Mouse (Mus musculus) forebrain, embryonic 10.5 days (tissue): ENCODE results near the gene B4galnt2. TPM values are rescaled to one million over a fixed set of nuclear protein-coding genes. Genes with fewer than 3 reads are reported as not detected.

Experiments
- DNase-seq: peaks from one replicate; pipeline ENCODE4 v3.0.0-alpha.2; 2017; ENCODE audit warnings: low spot score; ENCODE audit errors: extremely low spot score
- H3K27ac ChIP-seq: fragments of 300-500 bp; sonication (generic); 2 replicates; pipeline ENCODE4 v1.5.1; 2016; ENCODE audit warnings: mild to moderate bottlenecking
- H3K27me3 ChIP-seq: fragments of 300-500 bp; sonication (generic); 2 replicates; pipeline ENCODE4 v1.6.1; 2016; ENCODE audit warnings: mild to moderate bottlenecking; ENCODE audit not compliant: poor library complexity, severe bottlenecking
- H3K36me3 ChIP-seq: fragments of 300-500 bp; sonication (generic); replicated peaks from 2 replicates; pipeline ENCODE4 v1.6.1; 2016; ENCODE audit warnings: mild to moderate bottlenecking, moderate library complexity
- H3K4me1 ChIP-seq: fragments of 300-500 bp; sonication (generic); 2 replicates; pipeline ENCODE4 v1.6.1; 2016
- H3K4me3 ChIP-seq: fragments of 300-500 bp; sonication (generic); 2 replicates; pipeline ENCODE4 v1.5.1; 2016; ENCODE audit warnings: mild to moderate bottlenecking, moderate library complexity
- H3K9me3 ChIP-seq: fragments of 300-500 bp; sonication (generic); 2 replicates; pipeline ENCODE4 v1.6.1; 2016; ENCODE audit warnings: mild to moderate bottlenecking, moderate library complexity
- WGBS: fragments of 180-500 bp; shearing (Covaris S2); methylation state at CpG from one replicate; pipeline ENCODE4 v1.1.7; 2016; 5-methylcytosine and 5-hydroxymethylcytosine counted together
- polyA plus RNA-seq: library from polyadenylated mRNA; unstranded; fragments of >200 nt; fragmentation: Nextera tagmentation; extraction: Ambion mirVana; gene quantifications from 2 replicates; pipeline ENCODE4 v1.2.1, GENCODE M21; 2016

Gene B4galnt2
- polyA plus RNA-seq, 1 experiment from 2014 or later, result not detected

DNA sequence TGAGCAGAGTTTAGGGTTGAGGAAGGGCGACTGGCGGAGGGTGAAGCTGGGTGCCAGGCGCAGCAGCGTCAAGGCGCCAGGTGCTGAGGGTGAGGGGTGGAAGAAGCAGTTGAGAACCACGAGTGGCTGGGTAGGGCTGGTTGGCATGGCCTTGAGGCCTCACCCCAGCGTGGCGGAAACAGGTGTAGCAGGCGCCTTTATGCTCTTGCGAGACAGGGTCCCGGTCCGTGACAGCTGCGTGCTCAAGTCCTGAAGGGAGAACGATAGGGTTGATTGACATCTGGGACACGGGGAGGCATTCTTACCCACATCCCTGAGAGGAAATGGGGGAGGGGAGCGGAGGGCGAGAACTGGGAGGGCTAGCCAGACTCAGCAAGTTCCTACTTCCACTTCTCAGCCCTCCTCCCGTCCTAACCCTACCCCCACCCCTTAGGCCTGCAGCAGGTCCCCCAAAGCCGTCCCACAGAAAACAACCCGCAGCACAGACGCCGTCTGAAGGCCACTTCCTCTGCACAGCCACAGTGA lies 80.5 kb downstream of the B4galnt2 start:
- Histone ChIP-seq H3K27me3 (peaks cover 90% of the 10 kb centered on the region), H3K9me3 (no peaks in the 10 kb centered on the region), H3K4me1 (peaks cover 63% of the 10 kb centered on the region), H3K4me3 (peak overlapping the region; percentile 20; the same call in 1 of the 2 replicates), H3K27ac (no peak overlapping the region), H3K36me3 (no peaks in the 10 kb centered on the region)
- DNase-seq, result no peak
- 3% methylated on average over 22 of the region's 22 CpGs for WGBS

DNA sequence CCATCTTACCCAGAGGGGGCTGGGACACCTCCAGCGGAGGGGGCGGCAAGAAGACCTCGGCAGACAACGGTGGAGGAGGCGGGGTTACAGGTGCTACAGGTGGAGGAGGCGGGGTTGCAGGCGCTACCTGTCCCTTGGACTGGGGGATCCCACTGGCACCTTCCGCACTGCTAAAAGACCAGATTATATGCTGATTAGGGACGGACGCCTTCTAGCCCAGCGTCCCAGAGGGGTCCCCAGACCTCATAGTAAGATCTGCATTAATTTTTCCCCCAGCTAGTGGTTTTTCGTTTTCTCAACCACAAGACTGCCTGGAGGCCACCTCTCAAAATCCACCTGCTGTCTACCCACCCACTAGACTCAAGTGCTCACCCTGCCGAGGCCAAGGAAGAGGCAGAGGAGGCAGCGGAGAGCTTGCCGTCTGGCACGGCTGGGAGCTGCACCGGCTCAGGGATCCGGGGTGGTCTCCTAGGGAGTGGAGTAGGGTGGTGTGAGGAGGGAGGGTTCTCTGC lies 81.0 kb downstream of the B4galnt2 start:
- Histone ChIP-seq H3K27ac (no peak overlapping the region), H3K4me1 (peaks cover 63% of the 10 kb centered on the region), H3K36me3 (no peaks in the 10 kb centered on the region), H3K27me3 (peaks cover 92% of the 10 kb centered on the region), H3K4me3 (peak overlapping the region; percentile 20; the same call in 1 of the 2 replicates), H3K9me3 (no peaks in the 10 kb centered on the region)
- 4% methylated on average over 18 of the region's 18 CpGs for WGBS
- no peak for DNase-seq

DNA sequence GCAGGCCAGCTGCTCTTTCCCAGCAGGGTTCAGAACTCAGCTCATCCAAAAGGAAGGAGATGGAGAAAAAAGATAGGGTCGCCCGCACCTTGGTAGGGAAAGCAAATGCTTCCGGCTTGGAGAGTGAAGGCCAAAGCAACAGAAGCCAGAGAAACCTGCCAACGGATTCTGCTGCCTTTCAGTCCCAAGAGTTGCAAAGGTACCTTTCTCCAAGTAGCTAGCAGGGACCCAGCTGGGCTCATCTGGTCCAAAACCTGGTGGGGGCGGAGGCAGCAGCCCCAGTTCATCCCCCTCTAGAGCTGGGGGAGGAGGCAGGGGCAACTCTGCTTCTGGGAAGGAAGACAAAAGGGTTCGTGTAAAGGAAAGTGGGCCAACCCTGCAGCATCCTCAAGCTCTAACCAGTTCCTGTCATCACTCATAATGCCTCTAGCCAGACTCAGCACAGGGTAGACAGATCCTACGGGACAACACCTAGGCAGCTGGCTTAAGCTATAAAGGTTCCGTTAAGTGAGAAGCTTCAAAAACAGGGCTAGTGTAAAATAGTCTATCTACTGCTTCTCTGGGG lies 81.6 kb downstream of the B4galnt2 start:
- no peaks in the 10 kb centered on the region for H3K9me3 ChIP-seq
- H3K27ac ChIP-seq, result no peak overlapping the region
- H3K36me3 ChIP-seq, result no peaks in the 10 kb centered on the region
- 20% methylated on average over 8 of the region's 8 CpGs for WGBS
- no peak overlapping the region for H3K4me3 ChIP-seq
- peaks cover 63% of the 10 kb centered on the region for H3K4me1 ChIP-seq
- peaks cover 96% of the 10 kb centered on the region for H3K27me3 ChIP-seq
- DNase-seq, result no peak

DNA sequence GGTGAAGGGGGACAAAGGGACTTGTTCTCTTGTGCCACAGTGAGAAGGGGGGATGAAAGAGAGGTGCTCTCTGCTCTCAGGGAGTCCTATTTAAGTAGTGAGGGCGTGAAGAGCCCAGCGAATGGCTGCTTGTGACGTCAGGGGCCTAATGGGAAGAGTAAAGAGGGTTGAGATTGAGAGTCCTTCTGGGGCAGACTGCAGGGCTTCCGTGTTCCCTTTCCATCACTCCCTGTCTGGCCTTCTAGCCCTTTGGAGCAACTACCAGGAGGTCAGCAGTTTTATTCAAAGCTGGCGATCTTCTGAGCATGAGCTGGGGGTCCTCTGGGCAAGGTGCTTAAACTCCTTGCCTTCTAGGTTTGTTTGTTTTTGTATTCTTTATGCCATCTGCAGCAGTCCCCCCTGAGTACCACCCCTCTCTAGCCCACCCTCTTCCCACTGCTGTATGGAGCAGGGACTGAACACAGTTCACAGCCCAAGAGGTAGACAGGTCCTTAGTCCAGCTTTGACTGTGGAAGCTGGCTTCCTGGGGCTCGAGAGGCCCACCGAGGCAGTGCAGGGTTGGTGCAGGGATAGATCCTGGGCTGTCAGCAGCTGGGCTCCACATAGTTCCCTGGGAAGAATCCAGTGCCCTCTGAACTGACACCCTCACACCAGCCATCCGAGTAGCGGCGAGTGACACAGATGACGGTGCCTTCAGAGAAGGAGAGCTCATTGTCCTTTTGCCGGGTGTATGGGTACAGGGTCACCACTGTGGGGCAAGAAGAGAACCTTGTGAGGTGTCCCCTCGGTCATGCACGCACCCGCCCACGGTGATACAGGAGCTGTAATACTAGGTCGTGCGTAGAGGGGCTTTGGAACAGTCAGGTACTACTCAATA lies 82.3 kb downstream of the B4galnt2 start:
- Histone ChIP-seq H3K9me3 (no peaks in the 10 kb centered on the region), H3K27me3 (peaks cover 100% of the 10 kb centered on the region), H3K27ac (no peak overlapping the region), H3K4me3 (no peak overlapping the region), H3K36me3 (no peaks in the 10 kb centered on the region), H3K4me1 (peaks cover 63% of the 10 kb centered on the region)
- no peak for DNase-seq
- WGBS, result 33% methylated on average over 18 of the region's 18 CpGs

DNA sequence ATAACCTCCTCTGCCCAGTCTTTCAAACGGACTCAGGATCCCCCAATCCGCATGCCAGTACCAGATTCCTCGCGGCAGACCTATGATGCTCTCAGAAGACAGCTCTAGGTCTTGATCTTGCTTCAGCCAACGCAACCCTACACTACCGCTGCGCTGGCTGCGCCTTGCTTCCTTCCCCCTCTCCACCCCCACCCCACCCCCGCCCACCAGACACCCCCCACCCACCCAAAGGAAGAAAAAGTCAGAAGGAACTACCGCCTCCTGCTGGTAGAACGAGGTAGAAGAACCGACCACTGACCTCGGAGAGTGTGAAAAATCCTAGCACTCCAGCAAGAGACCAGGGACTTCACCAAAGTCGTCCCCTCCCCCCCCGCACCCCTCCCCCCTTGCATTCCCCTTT lies 83.0 kb downstream of the B4galnt2 start:
- DNase-seq, result peak; percentile 34
- H3K9me3 ChIP-seq, result no peaks in the 10 kb centered on the region
- H3K36me3 ChIP-seq, result no peaks in the 10 kb centered on the region
- peak overlapping the region; percentile 36 for H3K4me3 ChIP-seq
- WGBS, result 3% methylated on average over 15 of the region's 15 CpGs
- peaks cover 63% of the 10 kb centered on the region for H3K4me1 ChIP-seq
- H3K27ac ChIP-seq, result no peak overlapping the region
- H3K27me3 ChIP-seq, result peaks cover 100% of the 10 kb centered on the region

DNA sequence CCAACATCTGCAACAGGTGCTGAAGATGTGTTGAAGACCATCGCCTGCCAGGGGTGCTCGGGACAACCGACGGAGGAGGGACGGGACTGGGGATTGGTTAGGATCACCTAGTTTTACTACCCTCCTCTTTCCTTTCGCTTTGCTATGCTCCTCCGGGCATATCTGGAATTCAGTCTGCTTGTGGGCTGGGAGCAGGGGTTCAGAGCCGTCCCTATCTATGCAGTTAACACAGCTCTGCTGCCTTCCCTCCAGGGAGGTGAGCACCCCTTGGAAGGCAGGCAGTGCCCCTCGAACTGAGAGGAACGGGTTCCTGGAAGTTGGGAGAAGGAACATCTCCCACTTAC lies 83.4 kb downstream of the B4galnt2 start:
- no peak for DNase-seq
- H3K27me3 ChIP-seq, result peaks cover 100% of the 10 kb centered on the region
- no peaks in the 10 kb centered on the region for H3K36me3 ChIP-seq
- H3K4me3 ChIP-seq, result peak overlapping the region; percentile 36
- peaks cover 63% of the 10 kb centered on the region for H3K4me1 ChIP-seq
- no peak overlapping the region for H3K27ac ChIP-seq
- H3K9me3 ChIP-seq, result no peaks in the 10 kb centered on the region
- WGBS, result 6% methylated on average over 10 of the region's 10 CpGs

DNA sequence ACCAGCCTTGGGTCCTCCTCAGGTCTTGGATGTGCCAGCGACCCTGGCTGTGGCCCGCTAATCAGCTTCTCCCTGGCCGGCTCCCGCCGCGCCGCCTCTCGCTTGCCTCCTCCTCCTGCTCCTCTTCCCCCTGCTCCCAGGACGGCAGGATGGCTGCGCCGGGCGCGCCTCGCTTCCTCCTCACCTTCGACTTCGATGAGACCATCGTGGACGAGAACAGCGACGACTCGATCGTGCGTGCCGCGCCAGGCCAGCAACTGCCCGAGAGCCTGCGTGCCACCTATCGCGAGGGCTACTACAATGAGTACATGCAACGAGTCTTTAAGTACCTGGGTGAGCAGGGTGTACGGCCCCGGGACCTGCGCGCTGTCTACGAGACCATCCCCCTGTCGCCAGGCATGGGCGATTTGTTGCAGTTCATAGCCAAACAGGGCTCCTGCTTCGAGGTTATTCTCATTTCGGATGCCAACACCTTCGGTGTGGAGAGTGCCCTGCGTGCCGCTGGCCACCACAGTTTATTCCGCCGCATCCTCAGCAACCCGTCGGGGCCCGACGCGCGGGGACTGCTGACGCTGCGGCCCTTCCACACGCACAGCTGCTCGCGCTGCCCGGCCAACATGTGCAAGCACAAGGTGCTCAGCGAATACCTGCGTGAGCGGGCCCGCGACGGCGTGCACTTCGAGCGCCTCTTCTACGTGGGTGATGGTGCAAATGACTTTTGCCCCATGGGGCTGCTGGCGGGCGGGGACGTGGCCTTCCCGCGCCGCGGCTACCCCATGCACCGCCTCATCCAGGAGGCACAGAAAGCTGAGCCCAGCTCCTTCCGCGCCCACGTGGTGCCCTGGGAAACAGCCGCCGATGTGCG lies 84.0 kb downstream of the B4galnt2 start:
- peaks cover 100% of the 10 kb centered on the region for H3K27me3 ChIP-seq
- H3K4me1 ChIP-seq, result peaks cover 60% of the 10 kb centered on the region
- H3K27ac ChIP-seq, result no peak overlapping the region
- peak; percentile 32 for DNase-seq
- no peaks in the 10 kb centered on the region for H3K36me3 ChIP-seq
- H3K9me3 ChIP-seq, result no peaks in the 10 kb centered on the region
- 3% methylated on average over 80 of the region's 80 CpGs for WGBS
- peak overlapping the region; percentile 36 for H3K4me3 ChIP-seq

DNA sequence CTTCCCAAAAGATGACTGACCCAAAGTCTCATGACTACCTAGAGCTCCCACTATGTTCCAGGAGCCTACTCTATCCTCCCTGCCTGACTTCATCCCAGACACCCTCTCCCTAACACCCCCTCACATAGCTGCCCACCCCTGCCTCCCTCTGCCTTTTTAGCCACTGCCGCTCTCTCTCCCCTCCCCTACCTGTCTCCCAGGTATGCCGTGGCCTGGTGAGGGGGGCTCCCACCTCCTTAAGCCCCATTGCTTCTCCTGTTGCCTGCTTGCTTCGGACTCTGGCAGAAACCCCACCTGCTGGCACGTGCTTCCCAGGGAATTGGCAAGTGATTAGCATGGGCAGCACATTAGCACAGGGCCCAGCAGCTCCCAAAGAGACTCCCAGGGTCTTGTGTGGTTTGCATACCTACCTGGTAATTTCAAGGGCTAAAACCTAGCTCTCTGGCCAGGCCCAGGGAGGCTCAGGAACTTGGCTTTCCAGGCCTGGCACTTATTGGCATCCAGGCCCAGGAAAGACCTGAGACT lies 85.1 kb downstream of the B4galnt2 start:
- 32% methylated on average over 4 of the region's 4 CpGs for WGBS
- no peaks in the 10 kb centered on the region for H3K9me3 ChIP-seq
- H3K27me3 ChIP-seq, result peaks cover 100% of the 10 kb centered on the region
- H3K4me3 ChIP-seq, result no peak overlapping the region
- H3K27ac ChIP-seq, result no peak overlapping the region
- peaks cover 60% of the 10 kb centered on the region for H3K4me1 ChIP-seq
- no peaks in the 10 kb centered on the region for H3K36me3 ChIP-seq
- no peak for DNase-seq

DNA sequence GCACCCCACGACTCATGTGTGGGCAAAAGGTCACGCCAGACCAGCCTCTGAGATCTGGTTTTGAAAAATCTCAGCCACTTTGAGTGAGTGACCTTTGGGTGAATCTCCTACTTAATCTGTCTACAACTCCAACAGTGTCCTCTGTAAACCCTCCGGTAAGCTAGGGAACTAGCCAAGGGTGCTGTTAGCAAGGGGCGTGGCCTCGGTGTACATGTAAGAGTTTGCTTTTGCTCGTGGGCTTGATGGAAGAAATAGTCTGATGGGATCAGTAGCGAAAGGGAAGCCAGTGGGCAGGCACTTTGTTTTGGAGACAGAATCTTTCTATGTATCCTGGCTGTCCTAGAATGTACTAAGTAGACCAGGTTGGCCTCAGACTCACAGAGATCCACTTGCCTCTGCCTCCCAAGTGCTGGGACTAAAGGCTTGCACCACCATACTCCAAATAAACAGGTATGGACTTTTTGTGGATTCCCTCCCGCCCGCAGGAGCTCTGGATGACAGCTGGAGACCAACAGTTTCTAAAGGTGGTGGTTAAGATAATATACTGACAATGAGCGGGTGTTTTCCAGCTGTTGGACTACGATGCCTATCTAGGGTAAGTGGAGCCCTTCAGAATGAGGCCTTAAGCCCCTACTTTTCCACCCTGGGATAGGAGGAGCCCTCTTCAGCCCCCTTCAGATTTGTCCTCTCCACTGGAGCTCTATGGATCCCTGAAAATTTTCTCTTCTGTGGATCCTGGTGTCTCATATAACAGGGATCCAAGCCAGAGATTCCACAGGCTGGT lies 86.3 kb downstream of the B4galnt2 start:
- peaks cover 96% of the 10 kb centered on the region for H3K27me3 ChIP-seq
- H3K4me3 ChIP-seq, result no peak overlapping the region
- no peak overlapping the region for H3K27ac ChIP-seq
- peaks cover 58% of the 10 kb centered on the region for H3K4me1 ChIP-seq
- H3K9me3 ChIP-seq, result no peaks in the 10 kb centered on the region
- WGBS, result 81% methylated on average over 11 of the region's 11 CpGs
- no peaks in the 10 kb centered on the region for H3K36me3 ChIP-seq
- no peak for DNase-seq

DNA sequence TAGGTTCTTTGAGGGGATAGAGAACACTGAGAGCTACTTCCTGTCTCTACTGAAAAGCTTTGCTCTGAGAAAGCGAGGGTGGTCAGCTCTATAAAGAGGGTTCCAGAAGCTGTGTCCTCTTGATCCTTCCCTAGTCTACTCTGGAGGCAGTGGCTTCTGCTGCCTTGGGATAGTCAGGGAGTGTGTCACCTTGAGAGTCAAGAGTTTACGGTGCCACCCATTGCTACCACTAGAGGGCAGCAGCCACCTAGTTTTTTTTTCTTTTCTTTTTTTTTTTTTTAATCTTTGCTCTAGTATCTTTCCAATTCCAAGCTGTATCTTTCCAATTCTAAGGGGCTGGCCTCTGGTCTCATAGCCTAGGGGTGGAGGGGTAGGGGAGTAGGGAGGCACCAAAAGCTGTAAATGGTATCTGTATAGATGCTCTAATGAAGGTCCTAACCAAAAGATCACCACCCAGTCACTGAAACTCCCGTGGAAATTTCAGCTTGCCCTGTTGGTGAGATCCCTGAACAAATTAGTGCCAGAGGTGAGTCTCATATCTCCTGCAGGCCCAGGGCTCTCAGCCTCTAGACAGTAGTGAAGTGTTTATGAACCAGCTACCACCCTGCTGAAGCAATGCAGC lies 87.1 kb downstream of the B4galnt2 start:
- H3K27me3 ChIP-seq, result peaks cover 96% of the 10 kb centered on the region
- no peaks in the 10 kb centered on the region for H3K36me3 ChIP-seq
- H3K27ac ChIP-seq, result no peak overlapping the region
- H3K9me3 ChIP-seq, result no peaks in the 10 kb centered on the region
- DNase-seq, result peak; percentile 49
- H3K4me3 ChIP-seq, result no peak overlapping the region
- H3K4me1 ChIP-seq, result peaks cover 56% of the 10 kb centered on the region
- WGBS, result 21% methylated on average over 3 of the region's 3 CpGs

DNA sequence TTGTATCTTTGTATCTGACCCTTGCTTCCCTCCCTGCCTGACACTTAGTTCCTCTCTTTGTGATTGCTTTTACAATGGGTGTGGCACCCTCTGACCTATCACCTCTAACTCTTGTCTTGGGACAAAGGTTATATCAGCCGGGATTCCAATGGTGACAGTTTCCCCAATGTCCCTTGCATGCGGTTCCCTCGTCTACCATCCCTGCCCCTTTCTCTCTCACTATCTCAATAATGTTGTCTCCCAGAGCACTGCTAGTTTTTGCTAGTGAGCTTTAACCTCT lies 87.6 kb downstream of the B4galnt2 start:
- H3K4me1 ChIP-seq, result peaks cover 52% of the 10 kb centered on the region
- H3K4me3 ChIP-seq, result no peak overlapping the region
- no peaks in the 10 kb centered on the region for H3K9me3 ChIP-seq
- no peaks in the 10 kb centered on the region for H3K36me3 ChIP-seq
- 41% methylated on average over 3 of the region's 3 CpGs for WGBS
- no peak overlapping the region for H3K27ac ChIP-seq
- DNase-seq, result no peak
- H3K27me3 ChIP-seq, result peaks cover 96% of the 10 kb centered on the region
